Mouse (Mus musculus) kidney, postnatal 0 days (tissue): ENCODE measurements around the gene Osmr. TPM values are rescaled to one million over a fixed set of nuclear protein-coding genes. Genes with fewer than 3 reads are reported as not detected.
"Not testable (repeated sequence)": the region's sequence is repeated elsewhere in the genome, so short reads cannot be mapped to it uniquely, and the experiment has no call there.

Experiments used
- ATAC-seq: fragments of 200-750 bp; cut with Nextera tagmentation; replicated peaks from 2 replicates; pipeline ENCODE4 v1.8.0; 2017; ENCODE audit warnings: low read depth, moderate number of reproducible peaks, moderate TSS enrichment, moderate library complexity; ENCODE audit not compliant: low FRiP score
- DNase-seq: peaks from one replicate; pipeline ENCODE4 v3.0.0-alpha.2; 2016; ENCODE audit warnings: low spot score
- H3K27ac ChIP-seq: fragments of 300-500 bp; sonication (generic); 2 replicates; pipeline ENCODE4 v1.5.1; 2014; ENCODE audit warnings: mild to moderate bottlenecking
- H3K27me3 ChIP-seq: fragments of 300-500 bp; sonication (generic); 2 replicates; pipeline ENCODE4 v1.6.1; 2014; ENCODE audit warnings: low read length, mixed read lengths; ENCODE audit not compliant: insufficient read depth
- H3K36me3 ChIP-seq: fragments of 300-500 bp; sonication (generic); 2 replicates; pipeline ENCODE4 v1.6.1; 2014; ENCODE audit warnings: low read length, mixed read lengths; ENCODE audit not compliant: insufficient read depth
- H3K4me1 ChIP-seq: fragments of 300-500 bp; sonication (generic); replicated peaks from 2 replicates; pipeline ENCODE4 v1.6.1; 2014; ENCODE audit warnings: antibody characterized with exemption, low read length, mixed read lengths; ENCODE audit not compliant: insufficient read depth
- H3K4me2 ChIP-seq: fragments of 300-500 bp; sonication (generic); 2 replicates; pipeline ENCODE4 v1.6.1; 2014; ENCODE audit warnings: mild to moderate bottlenecking, low read length, moderate library complexity, mixed read lengths
- H3K4me3 ChIP-seq: fragments of 300-500 bp; sonication (generic); replicated peaks from 2 replicates; pipeline ENCODE4 v1.5.1; 2014; ENCODE audit warnings: low read depth, low read length
- H3K9ac ChIP-seq: fragments of 300-500 bp; sonication (generic); 2 replicates; pipeline ENCODE4 v1.6.1; 2014; ENCODE audit warnings: low read depth, low read length
- H3K9me3 ChIP-seq: fragments of 300-500 bp; sonication (generic); replicated peaks from 2 replicates; pipeline ENCODE4 v1.6.1; 2016; ENCODE audit warnings: low read length, inconsistent platforms, mixed read lengths
- CTCF ChIP-seq: IDR thresholded peaks from 2 replicates; pipeline ENCODE4 v1.5.1; 2016; ENCODE audit warnings: antibody characterized with exemption, low read depth, mild to moderate bottlenecking, moderate library complexity
- WGBS: fragments of 180-500 bp; shearing (Covaris S2); extraction: QIAGEN DNeasy Blood & Tissue Kit; methylation state at CpG from one replicate; pipeline ENCODE4 v1.1.7; 2014; 5-methylcytosine and 5-hydroxymethylcytosine counted together
- polyA plus RNA-seq: library from polyadenylated mRNA; unstranded; fragments of >200 nt; fragmentation: Nextera tagmentation; extraction: Ambion mirVana; gene quantifications from 2 replicates; pipeline ENCODE4 v1.2.1, GENCODE M21; 2015

Osmr gene
- polyA plus RNA-seq, 1 experiment from 2014 or later = 2.9 TPM

DNA sequence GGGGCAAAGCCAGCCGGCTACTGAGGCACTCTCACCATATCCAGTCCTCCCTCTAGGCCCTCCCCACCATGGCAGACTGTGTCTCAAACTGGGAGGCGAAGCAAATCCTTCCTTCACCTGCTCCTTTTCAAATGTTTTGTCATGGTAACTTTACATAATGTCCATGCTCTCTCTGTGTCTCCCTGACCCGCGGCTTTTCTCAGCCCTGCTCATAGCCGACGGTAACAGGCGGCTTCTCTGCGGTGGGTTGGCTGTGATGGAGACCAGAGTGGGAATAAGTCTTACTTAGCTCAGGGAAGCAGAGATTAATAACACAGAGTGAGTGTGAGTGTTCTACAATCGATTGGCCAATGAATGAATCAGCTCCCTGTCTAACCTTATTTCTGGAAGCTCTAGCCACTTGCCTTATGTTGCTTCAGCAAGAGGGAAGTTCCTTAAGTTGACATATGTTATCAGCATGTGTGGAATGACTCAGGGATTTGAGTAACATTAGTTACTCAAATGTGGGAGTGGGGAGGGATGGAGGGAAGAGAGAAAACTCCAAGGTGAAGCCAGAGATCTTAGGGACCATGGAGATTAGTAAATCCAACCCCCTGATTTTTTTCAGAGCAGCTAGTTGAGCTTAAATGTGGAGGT is 17.4 kb downstream of the Osmr start:
- Histone ChIP-seq H3K9me3 (no peaks in the 10 kb centered on the region), H3K36me3 (no peaks in the 10 kb centered on the region), H3K4me3 (no peak overlapping the region), H3K4me2 (no peak overlapping the region), H3K4me1 (0 out of 2 replicates have a peak, but pooled peaks cover 4% of the 10 kb centered on the region), H3K9ac (no peak overlapping the region), H3K27me3 (no peaks in the 10 kb centered on the region), H3K27ac (no peak overlapping the region)
- no peak for DNase-seq
- 92% methylated on average over 9 of the region's 9 CpGs for WGBS
- TF ChIP-seq CTCF = no peak
- ATAC-seq = no peak

- ATAC-seq = no peak
- Histone ChIP-seq H3K27ac (no peak overlapping the region), H3K4me1 (no peaks in the 10 kb centered on the region), H3K9me3 (no peaks in the 10 kb centered on the region), H3K4me3 (no peak overlapping the region), H3K27me3 (no peaks in the 10 kb centered on the region), H3K36me3 (no peaks in the 10 kb centered on the region), H3K4me2 (no peak overlapping the region), H3K9ac (no peak overlapping the region)
- 71% methylated on average over 1 of the region's 1 CpGs for WGBS
- DNase-seq = no peak
- TF ChIP-seq CTCF = no peak
Measured at GRCm38 (mm10) chr15:6849851-6850250, 24.9 kb downstream of the Osmr start.

DNA sequence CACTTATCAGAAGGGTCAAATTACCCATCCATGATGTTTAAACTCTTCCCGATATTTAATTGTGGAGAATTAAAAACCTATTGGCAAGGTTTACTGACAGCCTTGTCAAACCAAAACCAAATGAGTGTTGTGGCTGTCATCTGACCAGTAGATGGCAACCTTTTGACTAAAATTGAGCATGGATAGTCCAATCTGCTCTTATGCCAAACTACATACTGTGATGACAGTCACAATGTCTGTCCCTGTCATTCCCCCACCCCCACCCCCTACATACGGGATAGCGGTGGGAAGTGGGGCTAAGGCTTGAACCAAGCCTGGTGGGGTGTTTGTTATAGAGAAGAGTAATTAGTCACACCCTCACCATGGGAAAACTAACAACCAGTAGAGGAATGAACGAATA is 34.6 kb downstream of the Osmr start:
- no peak overlapping the region for H3K27ac ChIP-seq
- H3K27me3 ChIP-seq = no peaks in the 10 kb centered on the region
- 0 out of 2 replicates have a peak, but pooled peaks cover 3% of the 10 kb centered on the region for H3K36me3 ChIP-seq
- ATAC-seq = no peak
- no peak overlapping the region for H3K4me2 ChIP-seq
- no peaks in the 10 kb centered on the region for H3K4me1 ChIP-seq
- H3K4me3 ChIP-seq = no peak overlapping the region
- peak; percentile 75 for TF ChIP-seq CTCF
- H3K9ac ChIP-seq = no peak overlapping the region
- 51% methylated on average over 4 of the region's 4 CpGs for WGBS
- no peaks in the 10 kb centered on the region for H3K9me3 ChIP-seq
- DNase-seq = peak; percentile 73

- no peak for ATAC-seq
- Histone ChIP-seq H3K36me3 (no peaks in the 10 kb centered on the region), H3K27ac (no peak overlapping the region), H3K9me3 (no peaks in the 10 kb centered on the region), H3K4me3 (no peak overlapping the region), H3K9ac (no peak overlapping the region), H3K27me3 (no peaks in the 10 kb centered on the region), H3K4me2 (no peak overlapping the region), H3K4me1 (no peaks in the 10 kb centered on the region)
- WGBS = 69% methylated on average over 4 of the region's 4 CpGs
- no peak for DNase-seq
- no peak for TF ChIP-seq CTCF
Measured at GRCm38 (mm10) chr15:6815807-6816206, 59.0 kb downstream of the Osmr start.

GRCm38 (mm10) chr15:6801212-6801611 is 73.6 kb downstream of the Osmr start:
- not testable (repeated sequence) for H3K4me3 ChIP-seq, H3K4me2 ChIP-seq, ATAC-seq, H3K27ac ChIP-seq, DNase-seq, H3K9ac ChIP-seq, H3K27me3 ChIP-seq, H3K9me3 ChIP-seq, H3K4me1 ChIP-seq
- 98% methylated on average over 8 of the region's 8 CpGs for WGBS
- peaks cover 22% of the 10 kb centered on the region for H3K36me3 ChIP-seq

- H3K4me2 ChIP-seq = no peak overlapping the region
- 84% methylated on average over 7 of the region's 7 CpGs for WGBS
- no peak for ATAC-seq
- no peak overlapping the region for H3K9ac ChIP-seq
- H3K27me3 ChIP-seq = no peaks in the 10 kb centered on the region
- H3K4me3 ChIP-seq = no peak overlapping the region
- H3K36me3 ChIP-seq = peaks cover 45% of the 10 kb centered on the region
- no peak for TF ChIP-seq CTCF
- no peak overlapping the region for H3K27ac ChIP-seq
- H3K9me3 ChIP-seq = no peaks in the 10 kb centered on the region
- H3K4me1 ChIP-seq = no peaks in the 10 kb centered on the region
- DNase-seq = no peak
Measured at GRCm38 (mm10) chr15:6792846-6793245, 81.9 kb downstream of the Osmr start.

- Histone ChIP-seq H3K36me3 (peaks cover 45% of the 10 kb centered on the region), H3K9ac (no peak overlapping the region), H3K27ac (no peak overlapping the region), H3K4me2 (no peak overlapping the region), H3K4me3 (no peak overlapping the region), H3K27me3 (no peaks in the 10 kb centered on the region), H3K4me1 (no peaks in the 10 kb centered on the region), H3K9me3 (no peaks in the 10 kb centered on the region)
- TF ChIP-seq CTCF = no peak
- ATAC-seq (no peak), DNase-seq (no peak)
- WGBS = 93% methylated on average over 11 of the region's 11 CpGs
Measured at GRCm38 (mm10) chr15:6791648-6792047, 83.1 kb downstream of the Osmr start.
